Mouse (Mus musculus) thymus, adult 2 months (tissue): Measurements from ENCODE around the gene Adgrl3. TPM values are rescaled to one million over a fixed set of nuclear protein-coding genes. Genes with fewer than 3 reads are reported as not detected.

Source experiments
- DNase-seq: peaks from one replicate; pipeline ENCODE4 v3.0.0; 2021
- H3K27ac ChIP-seq: fragments of 200-500 bp; 2 replicates; pipeline ENCODE4 v1.5.1; 2012; ENCODE audit warnings: low read length, control low read depth; ENCODE audit not compliant: control insufficient read depth, insufficient read depth
- H3K27me3 ChIP-seq: fragments of 200-500 bp; 2 replicates; pipeline ENCODE4 v1.6.1; 2012; ENCODE audit warnings: mild to moderate bottlenecking, low read length, moderate library complexity, mixed read lengths; ENCODE audit not compliant: control insufficient read depth, insufficient read depth
- H3K36me3 ChIP-seq: fragments of 200-500 bp; 2 replicates; pipeline ENCODE4 v1.6.1; 2012; ENCODE audit warnings: mild to moderate bottlenecking, low read length, moderate library complexity; ENCODE audit not compliant: control insufficient read depth, insufficient read depth
- H3K4me1 ChIP-seq: fragments of 200-500 bp; replicated peaks from 2 replicates; pipeline ENCODE4 v1.6.1; 2012; ENCODE audit warnings: low read length; ENCODE audit not compliant: control insufficient read depth, insufficient read depth
- H3K4me3 ChIP-seq: fragments of 200-500 bp; 2 replicates; pipeline ENCODE4 v1.5.1; 2012; ENCODE audit warnings: mild to moderate bottlenecking, low read length, control low read depth, moderate library complexity; ENCODE audit not compliant: control insufficient read depth, insufficient read depth
- CTCF ChIP-seq: fragments of 200-500 bp; IDR thresholded peaks from 2 replicates; pipeline ENCODE4 v1.5.1; 2012; ENCODE audit warnings: mild to moderate bottlenecking, control low read depth, low read length, moderate library complexity, borderline replicate concordance; ENCODE audit not compliant: control insufficient read depth, poor library complexity, insufficient read depth; ENCODE audit errors: extremely low read depth
- POLR2A ChIP-seq: fragments of 200-500 bp; IDR thresholded peaks from 2 replicates; pipeline ENCODE4 v1.6.1; 2012; ENCODE audit warnings: mild to moderate bottlenecking, low read length, control low read depth, moderate library complexity; ENCODE audit not compliant: control insufficient read depth, poor library complexity, insufficient read depth; ENCODE audit errors: extremely low read depth
- WGBS: fragments of 180-500 bp; shearing (Covaris S2); methylation state at CpG from one replicate; pipeline ENCODE4 v1.1.7; 2018; 5-methylcytosine and 5-hydroxymethylcytosine counted together
- polyA plus RNA-seq: library from polyadenylated mRNA; depleted of rRNA; stranded (reverse); fragments of >200 nt; gene quantifications from 2 replicates; pipeline ENCODE4 v1.2.3, GENCODE M21; 2012

Gene Adgrl3
- polyA plus RNA-seq, 1 experiment, result 0.62 TPM

DNA sequence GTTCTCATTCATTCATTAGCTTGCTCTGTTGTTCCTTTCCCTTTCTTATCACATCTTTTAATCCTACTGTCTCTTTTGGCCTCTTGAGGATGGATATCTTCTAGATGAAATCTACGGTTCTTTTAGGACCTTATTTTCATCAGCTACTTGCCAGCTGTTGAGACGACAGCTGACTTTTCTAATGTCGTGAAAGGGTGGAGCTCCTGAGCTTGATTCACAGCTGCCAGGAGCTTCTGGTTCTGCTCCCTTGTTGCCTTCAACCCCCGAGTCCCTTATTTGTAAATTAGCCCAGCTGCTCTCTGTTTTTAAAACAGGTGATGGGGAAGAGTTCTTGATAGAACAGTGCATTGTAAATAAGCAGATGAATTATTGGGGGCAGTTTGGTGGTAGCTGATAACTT lies 48.9 kb downstream of the Adgrl3 start:
- no peak overlapping the region for H3K4me3 ChIP-seq
- H3K36me3 ChIP-seq, result no peaks in the 10 kb centered on the region
- no peaks in the 10 kb centered on the region for H3K4me1 ChIP-seq
- H3K27me3 ChIP-seq, result no peaks in the 10 kb centered on the region
- no peak overlapping the region for H3K27ac ChIP-seq
- TF ChIP-seq CTCF (no peak), POLR2A (no peak)
- no peak for DNase-seq
- WGBS, result 72% methylated on average over 4 of the region's 4 CpGs

GRCm38 (mm10) chr5:81072888-81073287 lies 53.0 kb downstream of the Adgrl3 start:
- Histone ChIP-seq H3K27me3 (no peaks in the 10 kb centered on the region), H3K27ac (no peak overlapping the region), H3K4me3 (no peak overlapping the region), H3K4me1 (no peaks in the 10 kb centered on the region), H3K36me3 (no peaks in the 10 kb centered on the region)
- TF ChIP-seq CTCF (no peak), POLR2A (no peak)
- DNase-seq, result no peak
- 73% methylated on average over 5 of the region's 5 CpGs for WGBS

- Histone ChIP-seq H3K4me3 (no peak overlapping the region), H3K36me3 (no peaks in the 10 kb centered on the region), H3K4me1 (no peaks in the 10 kb centered on the region), H3K27me3 (no peaks in the 10 kb centered on the region), H3K27ac (no peak overlapping the region)
- DNase-seq, result no peak
- WGBS, result 88% methylated on average over 1 of the region's 1 CpGs
- TF ChIP-seq POLR2A (no peak), CTCF (no peak)
Measured at GRCm38 (mm10) chr5:81073875-81074274, 53.9 kb downstream of the Adgrl3 start.

DNA sequence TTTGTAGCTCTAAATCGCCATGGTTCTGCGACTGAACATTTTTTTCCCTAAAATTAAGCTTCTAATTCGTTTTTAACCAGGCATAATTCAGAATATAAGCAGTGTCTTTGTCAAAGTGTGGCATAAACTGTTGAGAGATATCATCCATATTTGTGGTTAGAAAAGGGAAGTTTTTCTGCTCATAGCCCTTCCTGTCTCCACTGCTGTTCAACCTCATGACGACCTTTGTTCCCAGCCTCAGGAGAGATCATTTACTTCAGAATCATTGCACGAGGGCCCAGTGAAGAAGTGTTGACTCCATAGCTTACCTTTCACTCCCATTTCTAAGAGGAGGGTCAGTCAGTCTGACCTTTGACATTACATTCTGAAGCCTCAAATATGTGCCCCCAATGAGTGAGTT lies 56.4 kb downstream of the Adgrl3 start:
- H3K27me3 ChIP-seq, result no peaks in the 10 kb centered on the region
- H3K36me3 ChIP-seq, result no peaks in the 10 kb centered on the region
- no peak overlapping the region for H3K4me3 ChIP-seq
- H3K27ac ChIP-seq, result no peak overlapping the region
- TF ChIP-seq CTCF, result no peak
- no peak for TF ChIP-seq POLR2A
- DNase-seq, result no peak
- H3K4me1 ChIP-seq, result no peaks in the 10 kb centered on the region
- 28% methylated on average over 5 of the region's 5 CpGs for WGBS

GRCm38 (mm10) chr5:81077031-81077430 lies 57.1 kb downstream of the Adgrl3 start:
- no peaks in the 10 kb centered on the region for H3K27me3 ChIP-seq
- no peaks in the 10 kb centered on the region for H3K4me1 ChIP-seq
- 65% methylated on average over 7 of the region's 7 CpGs for WGBS
- H3K4me3 ChIP-seq, result no peak overlapping the region
- H3K36me3 ChIP-seq, result no peaks in the 10 kb centered on the region
- no peak for DNase-seq
- TF ChIP-seq POLR2A, result no peak
- TF ChIP-seq CTCF, result no peak
- H3K27ac ChIP-seq, result no peak overlapping the region

GRCm38 (mm10) chr5:81077990-81078389 lies 58.1 kb downstream of the Adgrl3 start:
- H3K27me3 ChIP-seq, result no peaks in the 10 kb centered on the region
- no peak overlapping the region for H3K27ac ChIP-seq
- 78% methylated on average over 1 of the region's 1 CpGs for WGBS
- TF ChIP-seq CTCF, result no peak
- TF ChIP-seq POLR2A, result no peak
- no peaks in the 10 kb centered on the region for H3K4me1 ChIP-seq
- DNase-seq, result no peak
- H3K4me3 ChIP-seq, result no peak overlapping the region
- no peaks in the 10 kb centered on the region for H3K36me3 ChIP-seq

- DNase-seq, result no peak
- TF ChIP-seq POLR2A (no peak), CTCF (no peak)
- 89% methylated on average over 5 of the region's 5 CpGs for WGBS
Measured at GRCm38 (mm10) chr5:81083698-81084360, 63.9 kb downstream of the Adgrl3 start.

More at GRCm38 (mm10) chr5:81083698-81084360, 63.9 kb downstream of the Adgrl3 start:
- Histone ChIP-seq H3K27me3 (no peaks in the 10 kb centered on the region), H3K36me3 (no peaks in the 10 kb centered on the region), H3K27ac (no peak overlapping the region), H3K4me1 (no peaks in the 10 kb centered on the region), H3K4me3 (no peak overlapping the region)
